Mouse (Mus musculus): ENCODE measurements around the gene Lat.

DNA sequence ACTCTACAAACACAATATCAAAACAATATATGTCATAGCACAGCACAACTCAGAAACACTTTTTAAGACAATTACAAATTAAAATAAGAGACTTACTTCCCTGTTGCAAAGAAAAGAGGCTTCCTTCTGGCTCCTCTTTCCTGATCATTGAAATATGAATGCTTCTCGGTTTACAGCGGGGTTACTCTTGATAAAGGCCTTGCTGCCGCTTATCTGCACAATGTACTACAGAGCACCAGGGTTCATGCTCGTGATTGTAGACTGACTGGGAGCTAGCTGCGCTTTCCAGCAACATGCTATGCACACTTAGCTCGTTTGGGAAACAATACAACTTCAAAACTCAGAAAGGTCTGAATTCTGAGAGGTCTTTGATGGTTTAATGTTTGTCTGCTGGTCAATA is 27.9 kb upstream of the Lat start:
- TF ChIP-seq POLR2A (IDR thresholded peaks at IDR 0.05; ENCODE audit: insufficient read depth, low read depth, low read length) (no peak), CTCF (IDR thresholded peaks at IDR 0.05) (no peak)
